Mouse (Mus musculus) large intestine, adult 2 months (tissue): Measurements from ENCODE around the gene Nuak1. TPM values are rescaled to one million over a fixed set of nuclear protein-coding genes. Genes with fewer than 3 reads are reported as not detected.

Experiments
- DNase-seq: peaks from one replicate; pipeline ENCODE4 v3.0.0-alpha.2; 2012; ENCODE audit warnings: low read depth, low spot score
- WGBS: fragments of 180-500 bp; shearing (Covaris S2); methylation state at CpG from one replicate; pipeline ENCODE4 v1.1.7; 2018; 5-methylcytosine and 5-hydroxymethylcytosine counted together
- polyA plus RNA-seq: library from polyadenylated mRNA; depleted of rRNA; stranded (reverse); fragments of >200 nt; gene quantifications from 2 replicates; pipeline ENCODE4 v1.2.3, GENCODE M21; 2012; rRNA removed

Gene Nuak1
- polyA plus RNA-seq, 1 experiment: 1.5 TPM

GRCm38 (mm10) chr10:84360953-84361352 lies 79.4 kb downstream of the Nuak1 start:
- no peak for DNase-seq
- WGBS: 79% methylated on average over 4 of the region's 4 CpGs

- WGBS: 75% methylated on average over 9 of the region's 9 CpGs
- no peak for DNase-seq
These were observed 80.0 kb downstream of the Nuak1 start for GRCm38 (mm10) chr10:84360391-84360790.

- WGBS: 89% methylated on average over 4 of the region's 4 CpGs
- no peak for DNase-seq
These were observed 81.7 kb downstream of the Nuak1 start for GRCm38 (mm10) chr10:84358738-84359120.

- WGBS: 49% methylated on average over 4 of the region's 4 CpGs
- no peak for DNase-seq
These were observed 82.2 kb downstream of the Nuak1 start for GRCm38 (mm10) chr10:84357997-84358737.

GRCm38 (mm10) chr10:84357593-84357992 lies 82.8 kb downstream of the Nuak1 start:
- no peak for DNase-seq
- 82% methylated on average over 4 of the region's 4 CpGs for WGBS

- 36% methylated on average over 6 of the region's 6 CpGs for WGBS
- no peak for DNase-seq
These were observed 86.1 kb downstream of the Nuak1 start for GRCm38 (mm10) chr10:84354323-84354722.

- DNase-seq: no peak
- WGBS: 60% methylated on average over 5 of the region's 5 CpGs
These were observed 94.7 kb downstream of the Nuak1 start for GRCm38 (mm10) chr10:84345730-84346129.

- no peak for DNase-seq
- 87% methylated on average over 2 of the region's 2 CpGs for WGBS
These were observed 96.9 kb downstream of the Nuak1 start for GRCm38 (mm10) chr10:84343536-84343935.

GRCm38 (mm10) chr10:84339456-84339855 lies 100.9 kb downstream of the Nuak1 start:
- DNase-seq: no peak
- WGBS: 33% methylated on average over 4 of the region's 4 CpGs

- DNase-seq: no peak
These were observed 101.6 kb downstream of the Nuak1 start for GRCm38 (mm10) chr10:84338752-84339151.

GRCm38 (mm10) chr10:84335441-84335840 lies 105.0 kb downstream of the Nuak1 start:
- WGBS: 65% methylated on average over 4 of the region's 4 CpGs
- no peak for DNase-seq

More at GRCm38 (mm10) chr10:84338752-84339151, 101.6 kb downstream of the Nuak1 start:
- WGBS: 70% methylated on average over 3 of the region's 3 CpGs

- 74% methylated on average over 7 of the region's 7 CpGs for WGBS
These were observed 110.6 kb downstream of the Nuak1 start for GRCm38 (mm10) chr10:84329822-84330221.

GRCm38 (mm10) chr10:84329336-84329735 lies 111.1 kb downstream of the Nuak1 start:
- 69% methylated on average over 5 of the region's 5 CpGs for WGBS
- DNase-seq: no peak

More at GRCm38 (mm10) chr10:84329822-84330221, 110.6 kb downstream of the Nuak1 start:
- no peak for DNase-seq

GRCm38 (mm10) chr10:84324018-84324417 lies 116.4 kb downstream of the Nuak1 start:
- DNase-seq: no peak
- WGBS: 58% methylated on average over 6 of the region's 6 CpGs

Other genes with a start within 250 kb of the Nuak1 start
- gene Ckap4, start 93.5 kb upstream of the Nuak1 start, polyA plus RNA-seq: 15.0 and 15.9 TPM in 2 replicates
- gene Tcp11l2, start 136.0 kb upstream of the Nuak1 start, polyA plus RNA-seq: 7.8 and 11.0 TPM in 2 replicates
- 3.1 and 4.3 TPM in 2 replicates for gene Polr3b, start 181.7 kb upstream of the Nuak1 start, polyA plus RNA-seq